Mouse (Mus musculus) MEL (cell line): ENCODE data around the gene Hba-a1. TPM values are rescaled to one million over a fixed set of nuclear protein-coding genes. Genes with fewer than 3 reads are reported as not detected.

Source experiments
- DNase-seq: peaks from one replicate; pipeline ENCODE4 v3.0.0; 2011; ENCODE audit warnings: low read depth, low spot score
- H3K27ac ChIP-seq: 2 replicates; pipeline ENCODE4 v1.5.1; 2012; ENCODE audit warnings: low read depth, mild to moderate bottlenecking, control low read depth, low read length, moderate library complexity; ENCODE audit not compliant: control insufficient read depth
- H3K27me3 ChIP-seq, 2 experiments: fragments of 150-350 bp in 1 of 2; sonication (generic) in 1 of 2; 2 replicates each; pipeline ENCODE4 v1.6.1; 2012; ENCODE audit warnings: low read length in 2 of 2, mild to moderate bottlenecking in 2 of 2, improper control_type of control experiment in 1 of 2, moderate library complexity in 1 of 2; ENCODE audit not compliant: insufficient read depth in 2 of 2, control insufficient read depth in 1 of 2
- H3K36me3 ChIP-seq, 2 experiments: 2 replicates each; pipeline ENCODE4 v1.6.1; 2012 to 2014; ENCODE audit warnings: low read length in 2 of 2, improper control_type of control experiment in 1 of 2, inconsistent platforms in 1 of 2, mild to moderate bottlenecking in 1 of 2; ENCODE audit not compliant: insufficient read depth in 2 of 2, control insufficient read depth in 1 of 2
- H3K4me1 ChIP-seq, 2 experiments: fragments of 150-350 bp in 1 of 2; sonication (generic) in 1 of 2; 2 replicates each; pipeline ENCODE4 v1.6.1; 2012; ENCODE audit warnings: low read length in 2 of 2, improper control_type of control experiment in 1 of 2, mild to moderate bottlenecking in 1 of 2; ENCODE audit not compliant: insufficient read depth in 2 of 2, control insufficient read depth in 1 of 2
- H3K4me3 ChIP-seq, 2 experiments: fragments of 150-350 bp in 1 of 2; sonication (generic) in 1 of 2; 2 replicates each; pipeline ENCODE4 v1.5.1; 2012; ENCODE audit warnings: low read depth in 2 of 2, low read length in 2 of 2, mild to moderate bottlenecking in 2 of 2, moderate library complexity in 2 of 2, control low read depth in 1 of 2, improper control_type of control experiment in 1 of 2; ENCODE audit not compliant: control insufficient read depth in 1 of 2, insufficient read depth in 1 of 2
- H3K79me2 ChIP-seq: 2 replicates; pipeline ENCODE4 v1.6.1; 2012; ENCODE audit warnings: mild to moderate bottlenecking, low read length, moderate library complexity; ENCODE audit not compliant: control insufficient read depth, poor library complexity, insufficient read depth
- H3K9ac ChIP-seq: 2 replicates; pipeline ENCODE4 v1.6.1; 2012; ENCODE audit warnings: low read depth, mild to moderate bottlenecking, control low read depth, low read length, moderate library complexity; ENCODE audit not compliant: control insufficient read depth, poor library complexity, severe bottlenecking
- H3K9me3 ChIP-seq: fragments of 150-350 bp; sonication (generic); replicated peaks from 2 replicates; pipeline ENCODE4 v1.6.1; 2012; ENCODE audit warnings: mild to moderate bottlenecking, low read length, improper control_type of control experiment, moderate library complexity; ENCODE audit not compliant: insufficient read depth
- CHD1 ChIP-seq: IDR thresholded peaks from 2 replicates; pipeline ENCODE4 v1.6.1; 2012; ENCODE audit warnings: low read depth, mild to moderate bottlenecking, inconsistent platforms, low read length, improper control_type of control experiment
- CTCF ChIP-seq, 3 experiments: IDR thresholded peaks in 2 of 3; conservative IDR thresholded peaks in 1 of 3; 2 replicates each; pipeline ENCODE4 v1.5.1; 2011 to 2012; ENCODE audit warnings: low read length in 3 of 3, low read depth in 2 of 3, mild to moderate bottlenecking in 2 of 3, improper control_type of control experiment in 1 of 3, inconsistent platforms in 1 of 3, mixed read lengths in 1 of 3, moderate library complexity in 1 of 3; ENCODE audit not compliant: control insufficient read depth in 1 of 3, insufficient read depth in 1 of 3, poor library complexity in 1 of 3, severe bottlenecking in 1 of 3
- GABPA ChIP-seq: IDR thresholded peaks from 2 replicates; pipeline ENCODE4 v1.6.1; 2012; ENCODE audit warnings: low read depth, mild to moderate bottlenecking, inconsistent platforms, low read length, improper control_type of control experiment, moderate library complexity
- GATA1 ChIP-seq: IDR thresholded peaks from 2 replicates; pipeline ENCODE4 v1.6.1; 2011; ENCODE audit warnings: low read depth, low read length, improper control_type of control experiment
- MAFK ChIP-seq: IDR thresholded peaks from 2 replicates; pipeline ENCODE4 v1.6.1; 2011; ENCODE audit warnings: low read depth, mild to moderate bottlenecking, low read length, improper control_type of control experiment, borderline replicate concordance
- MAZ ChIP-seq: IDR thresholded peaks from 2 replicates; pipeline ENCODE4 v1.6.1; 2012; ENCODE audit warnings: low read depth, mild to moderate bottlenecking, inconsistent platforms, low read length, improper control_type of control experiment
- MEF2A ChIP-seq: IDR thresholded peaks from 2 replicates; pipeline ENCODE4 v1.6.1; 2014; ENCODE audit warnings: low read depth, mild to moderate bottlenecking, inconsistent platforms, low read length, improper control_type of control experiment; ENCODE audit not compliant: poor library complexity, insufficient replicate concordance, severe bottlenecking; ENCODE audit errors: extremely low read depth
- MYB ChIP-seq: IDR thresholded peaks from 2 replicates; pipeline ENCODE4 v1.6.1; 2011; ENCODE audit warnings: mild to moderate bottlenecking, low read depth, low read length, improper control_type of control experiment
- MYC ChIP-seq: IDR thresholded peaks from 2 replicates; pipeline ENCODE4 v1.6.1; 2011; ENCODE audit warnings: low read depth, mild to moderate bottlenecking, low read length, improper control_type of control experiment, moderate library complexity
- NELFE ChIP-seq: IDR thresholded peaks from 2 replicates; pipeline ENCODE4 v1.6.1; 2011; ENCODE audit warnings: low read depth, low read length, improper control_type of control experiment
- NRF1 ChIP-seq: IDR thresholded peaks from 2 replicates; pipeline ENCODE4 v1.6.1; 2014; ENCODE audit warnings: low read depth, mild to moderate bottlenecking, inconsistent platforms, low read length, improper control_type of control experiment, moderate library complexity; ENCODE audit not compliant: poor library complexity, insufficient read depth, severe bottlenecking
- POLR2A ChIP-seq, 2 experiments: IDR thresholded peaks; 2 replicates each; pipeline ENCODE4 v1.6.1; 2011 to 2012; ENCODE audit warnings: low read length in 2 of 2, mild to moderate bottlenecking in 2 of 2, control low read depth in 1 of 2, improper control_type of control experiment in 1 of 2, low read depth in 1 of 2, moderate library complexity in 1 of 2; ENCODE audit not compliant: control insufficient read depth in 1 of 2, insufficient read depth in 1 of 2, poor library complexity in 1 of 2
- POLR2AphosphoS5 ChIP-seq: IDR thresholded peaks from 2 replicates; pipeline ENCODE4 v1.6.1; 2012; ENCODE audit warnings: low read depth, borderline replicate concordance, mild to moderate bottlenecking, inconsistent platforms, low read length, moderate library complexity, mixed read lengths
- RAD21 ChIP-seq: IDR thresholded peaks from 2 replicates; pipeline ENCODE4 v1.6.1; 2011; ENCODE audit warnings: mild to moderate bottlenecking, low read depth, low read length, improper control_type of control experiment
- RCOR1 ChIP-seq: IDR thresholded peaks from 2 replicates; pipeline ENCODE4 v1.6.1; 2012; ENCODE audit warnings: low read depth, mild to moderate bottlenecking, inconsistent platforms, low read length, improper control_type of control experiment
- SMC3 ChIP-seq: IDR thresholded peaks from 2 replicates; pipeline ENCODE4 v1.6.1; 2011; ENCODE audit warnings: low read depth, low read length, improper control_type of control experiment
- TBP ChIP-seq: IDR thresholded peaks from 2 replicates; pipeline ENCODE4 v1.8.0; 2011; ENCODE audit warnings: low read depth, low read length, improper control_type of control experiment
- USF2 ChIP-seq, 2 experiments: IDR thresholded peaks; 2 replicates each; pipeline ENCODE4 v1.6.1; 2011 to 2012; ENCODE audit warnings: improper control_type of control experiment in 2 of 2, low read length in 2 of 2, borderline replicate concordance in 1 of 2, inconsistent platforms in 1 of 2, low read depth in 1 of 2, mild to moderate bottlenecking in 1 of 2; ENCODE audit not compliant: insufficient read depth in 1 of 2
- ZKSCAN1 ChIP-seq: IDR thresholded peaks from 2 replicates; pipeline ENCODE4 v1.6.1; 2012; ENCODE audit warnings: low read depth, mild to moderate bottlenecking, inconsistent platforms, low read length, improper control_type of control experiment, moderate library complexity
- ZMIZ1 ChIP-seq: IDR thresholded peaks from 2 replicates; pipeline ENCODE4 v1.6.1; 2012; ENCODE audit warnings: low read depth, mild to moderate bottlenecking, inconsistent platforms, low read length, improper control_type of control experiment, moderate library complexity
- ZNF384 ChIP-seq: IDR thresholded peaks from 2 replicates; pipeline ENCODE4 v1.6.1; 2012; ENCODE audit warnings: low read depth, mild to moderate bottlenecking, inconsistent platforms, low read length, improper control_type of control experiment
- polyA plus RNA-seq, 2 experiments: library from polyadenylated mRNA; stranded (reverse) in 1 of 2; unstranded in 1 of 2; fragments of >175 nt in 1 of 2; fragments of >200 nt in 1 of 2; gene quantifications; 2 replicates each; pipeline versions ENCODE4 v1.2.1 to v1.2.4; 2012; ENCODE audit warnings: low replicate concordance in 2 of 2, low read depth in 1 of 2; ENCODE audit not compliant: insufficient read length in 2 of 2, insufficient read depth in 1 of 2, missing spikeins in 1 of 2
- total RNA-seq: library from RNA; depleted of rRNA; stranded (reverse); fragments of 300-350 nt; gene quantifications from 2 replicates; pipeline ENCODE4 v1.2.3, GENCODE M21; 2012

Hba-a1 gene
- total and polyA plus RNA-seq, 3 experiments, result 272 to 334 (median 313) TPM

- Histone ChIP-seq H3K4me1 (peaks cover 2 to 7% of the 10 kb centered on the region in 2 experiments), H3K9ac (no peak overlapping the region), H3K4me3 (no peak overlapping the region), H3K79me2 (no peaks in the 10 kb centered on the region), H3K9me3 (no peaks in the 10 kb centered on the region), H3K27me3 (no peaks in the 10 kb centered on the region), H3K27ac (no peak overlapping the region), H3K36me3 (no peaks in the 10 kb centered on the region; a peak in 1 of 4 replicates)
- DNase-seq, result no peak
- TF ChIP-seq NRF1, result no peak
- no peak for TF ChIP-seq RCOR1
- TF ChIP-seq MAFK, result no peak
- no peak for TF ChIP-seq SMC3
- TF ChIP-seq NELFE, result no peak
- no peak for TF ChIP-seq ZNF384
- no peak for TF ChIP-seq MAZ
- TF ChIP-seq POLR2A (IDR thresholded peaks at IDR 0.05; ENCODE audit: control insufficient read depth in 1 of 2, insufficient read depth in 1 of 2, low read depth in 1 of 2, low read length in 2 of 2, poor library complexity in 1 of 2), result no peak
- no peak for TF ChIP-seq ZMIZ1
- no peak for TF ChIP-seq MYC
- TF ChIP-seq GATA1, result no peak
- TF ChIP-seq CTCF (IDR thresholded peaks at IDR 0.05 in 2 of 3, conservative IDR thresholded peaks at IDR 0.05 in 1 of 3; ENCODE audit: control insufficient read depth in 1 of 3, insufficient read depth in 1 of 3, low read depth in 2 of 3, low read length in 3 of 3, poor library complexity in 1 of 3, severe bottlenecking in 1 of 3), result no peak
- no peak for TF ChIP-seq RAD21
- TF ChIP-seq CHD1, result no peak
- TF ChIP-seq MYB, result no peak
- TF ChIP-seq TBP, result no peak
- TF ChIP-seq USF2 (IDR thresholded peaks at IDR 0.05; ENCODE audit: borderline replicate concordance in 1 of 2, insufficient read depth in 1 of 2, low read depth in 1 of 2, low read length in 2 of 2), result no peak
- TF ChIP-seq GABPA, result no peak
- no peak for TF ChIP-seq ZKSCAN1
Measured at GRCm38 (mm10) chr11:32297866-32298531, 14.7 kb downstream of the Hba-a1 start.

GRCm38 (mm10) chr11:32298532-32298918, 15.2 kb downstream of the Hba-a1 start:
- Histone ChIP-seq H3K9ac (no peak overlapping the region), H3K36me3 (no peaks in the 10 kb centered on the region; a peak in 1 of 4 replicates), H3K4me1 (peaks cover 2 to 6% of the 10 kb centered on the region in 2 experiments), H3K27me3 (no peaks in the 10 kb centered on the region), H3K9me3 (no peaks in the 10 kb centered on the region), H3K27ac (no peak overlapping the region), H3K79me2 (no peaks in the 10 kb centered on the region), H3K4me3 (no peak overlapping the region)
- no peak for DNase-seq
- TF ChIP-seq POLR2AphosphoS5 (no peak), ZKSCAN1 (no peak), MAFK (no peak), MEF2A (no peak)
